Mouse (Mus musculus): Measurements from ENCODE around the gene Mrpl58.
"Not testable (repeated sequence)": the region's sequence is repeated elsewhere in the genome, so short reads cannot be mapped to it uniquely, and the experiment has no call there.

Gene Mrpl58

GRCm38 (mm10) chr11:115424666-115425065 is 21.1 kb downstream of the Mrpl58 start:
- DNase-seq (ENCODE audit: low spot score in 2 of 2): no peak

DNA sequence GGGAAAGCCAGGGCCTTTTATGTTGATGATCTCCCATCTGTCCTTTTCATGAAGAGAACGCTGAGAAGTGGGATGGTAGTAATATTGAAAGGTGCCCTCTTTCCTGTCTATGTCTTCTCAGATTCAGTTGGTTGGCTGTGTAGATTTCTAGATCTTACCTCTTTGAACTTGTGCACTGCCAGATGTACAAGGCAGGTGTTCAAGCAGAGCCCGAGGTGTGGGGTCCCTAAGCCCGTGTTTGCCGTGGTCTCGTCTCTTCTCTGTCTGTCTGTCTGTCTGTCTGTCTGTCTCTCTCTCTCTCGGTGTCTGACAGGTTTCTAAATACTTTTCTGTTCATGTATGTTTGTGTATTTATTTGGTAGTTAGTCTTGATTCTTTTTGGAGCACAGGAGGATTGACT is 22.1 kb downstream of the Mrpl58 start:
- no peak for DNase-seq (ENCODE audit: low spot score in 2 of 2)

DNA sequence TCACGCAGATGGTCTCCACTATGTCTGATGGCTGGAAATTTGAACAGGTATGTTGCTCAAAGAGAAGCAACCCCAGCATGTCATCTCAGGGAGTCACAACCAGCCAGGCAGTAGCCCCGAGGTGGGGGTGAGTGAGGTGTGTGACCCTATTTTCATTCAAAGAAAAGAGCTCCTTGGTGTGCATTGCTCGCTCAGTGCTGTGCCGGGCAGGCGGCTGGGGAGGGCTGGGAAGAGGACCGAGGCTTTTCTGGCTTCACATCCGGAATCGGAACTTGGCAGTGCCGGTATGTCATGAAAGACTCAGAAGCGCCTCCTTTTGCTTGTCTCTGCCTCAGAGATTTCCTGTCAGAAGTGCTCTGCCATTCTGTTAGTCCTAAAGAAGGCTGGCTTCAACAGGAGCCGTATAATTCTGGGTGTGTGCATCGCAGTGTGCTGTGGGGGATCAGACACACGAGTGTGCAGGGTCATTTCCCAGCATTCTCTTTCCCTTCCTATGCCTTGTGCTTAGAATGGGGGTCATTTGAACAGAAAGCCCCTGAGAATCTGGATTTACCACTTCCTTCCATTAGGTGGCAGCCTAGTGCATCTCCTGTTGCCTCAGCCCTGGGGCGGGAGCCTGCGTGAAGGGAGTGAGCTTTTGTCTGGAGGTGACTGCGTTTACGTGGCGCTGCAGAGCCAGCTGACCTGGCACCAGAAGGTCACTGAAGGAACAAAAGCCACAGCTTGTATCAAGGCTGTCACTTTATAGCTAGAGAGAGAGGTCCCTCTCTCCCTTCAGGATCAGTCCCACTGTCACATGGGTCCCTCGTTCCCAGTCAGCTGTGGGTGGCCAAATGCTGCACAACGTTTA is 24.2 kb downstream of the Mrpl58 start:
- DNase-seq (ENCODE audit: low spot score in 2 of 2): peak; percentile 23 to 59

DNA sequence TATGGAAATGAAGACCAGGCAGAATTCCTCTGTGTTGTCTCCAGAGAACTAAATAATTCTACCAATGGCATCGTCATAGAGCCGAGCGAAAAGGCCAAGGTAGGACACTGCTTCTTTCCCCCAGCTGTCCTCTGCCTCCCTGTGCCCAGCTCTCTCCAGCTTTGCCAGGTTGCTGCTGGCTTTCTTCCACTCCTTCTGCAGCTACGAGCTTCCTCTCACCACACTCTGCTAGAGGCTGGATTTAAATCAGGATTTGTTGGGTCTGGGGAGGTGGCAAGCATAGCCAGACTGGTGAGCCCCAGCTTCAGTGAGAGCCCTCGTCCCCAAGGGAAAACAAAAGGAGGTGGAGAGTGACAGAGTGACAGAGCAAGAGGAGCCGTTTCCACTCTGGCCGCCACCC is 25.8 kb downstream of the Mrpl58 start:
- DNase-seq (ENCODE audit: low spot score in 2 of 2): no peak

DNA sequence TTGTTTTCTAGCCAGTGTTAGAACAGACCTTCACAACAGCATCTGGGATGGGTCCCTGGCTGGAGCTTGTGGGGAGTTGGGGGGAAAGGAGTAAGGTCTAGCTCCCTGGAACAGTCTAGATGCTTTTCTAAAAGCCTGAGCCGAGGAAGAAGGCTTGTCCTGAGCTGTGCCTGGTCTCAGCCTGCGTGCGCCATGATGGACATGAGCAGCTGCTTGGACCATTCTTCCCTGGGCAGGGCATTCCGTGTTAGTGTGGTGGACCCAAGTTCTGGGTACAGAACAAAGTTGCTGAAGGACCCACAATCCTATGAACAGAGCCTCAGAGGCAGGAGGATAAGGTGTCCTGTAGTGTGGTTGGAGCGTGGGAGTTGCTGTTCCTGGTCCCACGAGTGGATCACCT is 27.0 kb downstream of the Mrpl58 start:
- DNase-seq (ENCODE audit: low spot score in 2 of 2): no peak

- no peak for DNase-seq (ENCODE audit: low spot score in 2 of 2)
Measured at GRCm38 (mm10) chr11:115432814-115433213, 29.3 kb downstream of the Mrpl58 start.

- DNase-seq (ENCODE audit: low spot score in 2 of 2): no peak
Measured at GRCm38 (mm10) chr11:115433342-115433741, 29.8 kb downstream of the Mrpl58 start.

DNA sequence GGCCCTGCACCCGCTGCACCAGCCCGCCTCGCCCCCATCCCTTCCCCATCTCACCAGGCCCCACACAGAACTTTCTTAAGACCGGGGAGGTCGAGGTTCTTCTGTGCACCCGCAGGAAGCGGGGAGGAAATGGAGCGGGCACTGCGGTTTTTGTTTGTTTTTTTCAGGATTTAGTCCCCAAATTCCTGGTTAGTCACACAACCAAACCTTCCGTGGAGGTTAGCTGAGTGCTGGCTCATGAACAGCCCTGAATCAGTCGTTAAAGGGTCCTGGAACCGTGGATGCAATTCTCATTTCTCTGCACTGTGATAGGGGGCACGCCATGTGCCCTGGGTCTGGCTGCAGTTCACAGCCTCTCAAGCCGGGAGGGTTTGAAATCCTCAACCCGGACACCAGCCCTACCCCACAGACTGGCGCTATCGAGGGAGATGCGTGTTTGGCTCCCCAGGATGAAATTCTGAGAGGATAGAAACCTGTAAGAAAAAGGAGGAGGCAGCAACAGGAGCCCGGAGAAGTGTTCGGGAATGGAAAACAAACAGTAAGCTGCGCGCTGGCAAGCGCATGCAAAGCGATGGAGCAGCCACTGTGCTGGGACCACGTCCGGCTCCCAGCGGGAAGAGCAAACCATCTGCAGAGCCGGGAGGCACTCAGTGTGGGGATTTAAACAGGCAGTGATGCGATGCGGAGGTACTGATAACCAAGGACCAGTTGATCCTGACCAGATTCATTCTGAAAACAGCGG is 32.2 kb downstream of the Mrpl58 start:
- peak in 1 of 2 experiments; percentile 13 for DNase-seq (ENCODE audit: low spot score in 2 of 2)

GRCm38 (mm10) chr11:115437571-115438122 is 34.1 kb downstream of the Mrpl58 start:
- DNase-seq (ENCODE audit: low spot score in 2 of 2): no peak

DNA sequence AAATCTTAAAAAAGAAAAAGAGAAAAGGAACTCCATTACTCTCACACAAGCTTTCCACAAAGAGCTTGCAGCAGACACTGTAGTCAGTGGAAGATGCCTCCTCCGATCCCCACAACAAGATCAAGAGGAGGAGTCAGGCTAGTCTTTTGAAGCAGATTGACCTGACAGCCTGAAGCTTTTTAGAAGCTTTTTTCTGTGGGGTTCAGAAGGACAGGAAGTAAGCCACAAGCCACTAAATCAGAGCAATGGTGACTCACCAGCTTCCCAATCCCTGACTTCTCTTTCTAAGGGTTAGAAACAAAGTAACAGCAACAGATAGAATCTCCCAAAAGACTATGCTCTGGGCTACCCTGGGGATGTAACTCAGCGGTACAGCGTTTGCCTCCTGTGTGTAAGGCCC is 35.8 kb downstream of the Mrpl58 start:
- DNase-seq (ENCODE audit: low spot score in 2 of 2): no peak

DNA sequence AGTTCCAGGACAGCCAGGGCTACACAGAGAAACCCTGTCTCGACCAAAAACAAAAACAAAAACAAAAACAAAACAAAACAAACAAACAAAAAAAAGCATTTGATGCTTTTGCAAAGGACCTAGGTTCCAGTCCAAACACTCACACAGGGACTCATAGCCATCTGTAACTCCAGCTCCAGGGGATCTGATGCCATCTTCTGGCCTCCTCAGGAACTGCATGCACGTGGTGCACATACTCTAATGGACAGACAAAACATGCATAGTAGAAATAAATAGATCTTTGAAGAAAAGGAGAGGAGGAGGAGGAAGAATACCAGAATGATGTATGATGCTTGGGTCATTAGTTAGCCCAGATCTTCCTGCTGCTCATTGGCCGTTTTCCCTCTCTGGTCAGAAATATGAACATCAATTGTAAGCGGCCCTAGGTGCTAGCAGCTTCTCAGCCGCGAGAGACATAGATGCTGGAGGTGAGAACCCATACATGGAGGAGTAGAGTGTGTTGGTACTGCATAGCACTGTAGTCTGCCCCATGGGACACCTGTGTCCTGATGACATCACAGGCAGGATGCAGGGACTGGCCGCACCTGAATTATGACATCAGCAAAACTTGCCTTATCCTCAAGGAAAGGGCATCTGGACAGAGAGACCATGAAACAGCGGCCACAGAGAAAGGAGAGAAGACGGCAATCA is 36.5 kb downstream of the Mrpl58 start, which contains the start of gene Trim80:
Gene Trim80, plus strand, starts transcription at position 640 of the 690 bp plus-strand sequence.
- no peak for DNase-seq (ENCODE audit: low spot score in 2 of 2)

DNA sequence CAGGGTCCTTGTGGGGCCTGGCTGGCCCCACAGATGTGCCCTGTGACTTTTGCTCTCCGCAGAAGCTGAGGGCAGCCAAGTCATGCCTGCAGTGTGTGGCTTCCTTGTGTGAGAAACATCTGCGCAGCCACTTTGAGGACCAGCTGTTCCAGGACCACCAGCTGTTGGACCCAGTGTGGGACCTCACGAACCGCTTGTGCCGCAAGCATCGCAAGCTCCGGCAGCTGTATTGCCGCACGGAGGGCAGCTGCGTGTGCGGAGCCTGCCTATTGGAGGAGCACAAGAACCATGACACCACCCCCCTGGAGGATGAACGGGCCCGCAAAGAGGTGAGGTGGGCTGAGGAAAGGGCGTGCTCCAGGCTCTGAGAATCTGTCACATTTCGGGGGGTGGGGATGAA is 37.9 kb downstream of the Mrpl58 start:
- no peak for DNase-seq (ENCODE audit: low spot score in 2 of 2)

GRCm38 (mm10) chr11:115446906-115447305 is 43.4 kb downstream of the Mrpl58 start:
- no peak for DNase-seq (ENCODE audit: low spot score in 2 of 2)

DNA sequence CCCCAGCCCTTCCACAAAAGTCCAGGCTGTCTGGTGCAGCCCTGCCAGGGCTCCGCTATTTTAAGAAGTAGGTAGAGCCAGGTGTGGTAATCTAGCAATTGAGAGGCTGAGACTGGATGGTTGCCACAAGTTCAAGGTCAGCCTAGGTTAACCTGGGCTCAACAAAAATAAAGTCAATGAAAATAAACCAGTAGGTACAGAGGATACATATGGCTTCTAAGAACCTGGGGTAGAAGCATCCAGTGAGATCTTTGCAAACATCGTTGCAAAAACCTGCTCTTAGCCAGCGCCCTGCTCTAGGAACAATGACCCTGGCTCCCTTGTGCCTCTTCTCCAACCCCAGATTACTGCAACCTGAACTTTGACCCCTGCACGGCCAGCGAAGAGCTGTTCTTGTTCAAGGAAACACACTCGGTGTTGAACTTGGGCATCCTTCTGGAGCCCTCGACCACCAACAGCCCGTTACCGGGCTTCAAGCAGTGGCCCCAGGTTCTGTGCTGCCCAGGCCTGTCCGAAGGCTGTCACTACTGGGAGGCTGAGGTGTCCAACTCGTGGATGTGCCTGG is 43.9 kb downstream of the Mrpl58 start:
- no peak for DNase-seq (ENCODE audit: low spot score in 2 of 2)

GRCm38 (mm10) chr11:115448075-115448474 is 44.5 kb downstream of the Mrpl58 start:
- DNase-seq (ENCODE audit: low spot score in 2 of 2): no peak

GRCm38 (mm10) chr11:115448998-115449397 is 45.4 kb downstream of the Mrpl58 start:
- no peak for DNase-seq (ENCODE audit: low spot score in 2 of 2)

GRCm38 (mm10) chr11:115450176-115450575 is 46.6 kb downstream of the Mrpl58 start:
- no peak for DNase-seq (ENCODE audit: low spot score in 2 of 2)

GRCm38 (mm10) chr11:115451781-115452241 is 48.3 kb downstream of the Mrpl58 start:
- no peak for DNase-seq (ENCODE audit: low spot score in 2 of 2)

GRCm38 (mm10) chr11:115452281-115452860 is 48.8 kb downstream of the Mrpl58 start:
- no peak for DNase-seq (ENCODE audit: low spot score in 2 of 2)

GRCm38 (mm10) chr11:115453306-115453705 is 49.8 kb downstream of the Mrpl58 start:
- DNase-seq (ENCODE audit: low spot score in 2 of 2): no peak

GRCm38 (mm10) chr11:115454822-115455221 is 51.3 kb downstream of the Mrpl58 start:
- DNase-seq (ENCODE audit: low spot score in 2 of 2): not testable (repeated sequence)
